Comparison of ENCODE assay signal across 11 mouse cellular contexts in genomic region chr1:193665854-193666253, GRCm38 (mm10).
DNase-seq lines count a peak whose midpoint lies in the region; ATAC-seq and TF ChIP-seq lines count a peak whose summit lies in the region.
"Had no signal": no experiment of that assay in that cellular context is flagged by ENCODE, and none has a peak within 500 bp of the region (broad histone marks: within the 10 kb centered on the region; RNA-seq: fewer than 3 reads in every experiment).

No protein-coding gene starts in this region.

- ATAC-seq in midbrain, embryonic 14.5 days (ENCODE audit: low FRiP score, low TSS enrichment) = no peak
- peak; percentile 73 for ATAC-seq in heart, postnatal 0 days (ENCODE audit: insufficient read depth, low read depth)
- ATAC-seq in megakaryocyte, adult 5-6 weeks (ENCODE audit: poor library complexity, severe bottlenecking) = 0 out of 2 replicates have a peak, but pooled peaks have one; percentile 4
- ATAC-seq in stomach, postnatal 0 days (ENCODE audit: low FRiP score, low TSS enrichment) = peak; percentile 49; the same call in 1 of the 2 replicates

- TF ChIP-seq CTCF in heart, postnatal 0 days (IDR thresholded peaks at IDR 0.05; ENCODE audit: low read depth) = no peak
- TF ChIP-seq CTCF in stomach, postnatal 0 days (IDR thresholded peaks at IDR 0.05; ENCODE audit: low read depth) = no peak
- no peak for TF ChIP-seq CTCF in layer of hippocampus, adult 2 months (conservative IDR thresholded peaks at IDR 0.05)

- H3K4me1 ChIP-seq in midbrain, embryonic 10.5 days = peaks cover 39% of the 10 kb centered on the region
- H3K4me1 ChIP-seq in midbrain, embryonic 14.5 days (ENCODE audit: control insufficient read depth, insufficient read depth, low read length) = peaks cover 14% of the 10 kb centered on the region
- peaks cover 46% of the 10 kb centered on the region for H3K4me1 ChIP-seq in heart, postnatal 0 days (ENCODE audit: control insufficient read depth, insufficient read depth)
- no peaks in the 10 kb centered on the region for H3K4me1 ChIP-seq in stomach, postnatal 0 days (replicated peaks; ENCODE audit: control insufficient read depth, insufficient read depth)
- H3K4me1 ChIP-seq: limb, embryonic 13.5 days had no signal

- H3K9ac ChIP-seq in midbrain, embryonic 14.5 days (replicated peaks; ENCODE audit: low read length) = no peak overlapping the region
- no peak overlapping the region for H3K9ac ChIP-seq in heart, postnatal 0 days (replicated peaks; ENCODE audit: low read depth, low read length)
- H3K9ac ChIP-seq in stomach, postnatal 0 days (ENCODE audit: low read length) = no peak overlapping the region
- H3K9ac ChIP-seq: limb, embryonic 13.5 days had no signal

- peak; percentile 19 for DNase-seq in midbrain, embryonic 10.5 days (ENCODE audit: low spot score)
- DNase-seq in midbrain, embryonic 14.5 days = no peak
- no peak for DNase-seq in heart, postnatal 0 days (ENCODE audit: low spot score)
- peak; percentile 20 for DNase-seq in stomach, postnatal 0 days (ENCODE audit: low spot score)
- DNase-seq in right cerebral cortex, postnatal 10 days (ENCODE audit: low spot score in 2 of 2) = no peak
- DNase-seq in MN1 (ENCODE audit: low spot score) = no peak
- DNase-seq in layer of hippocampus, adult 2 months (ENCODE audit: low spot score in 2 of 2) = no peak
- DNase-seq: right cerebral cortex, adult 18-20 months; thymus, postnatal 4 days had no signal

- H3K36me3 ChIP-seq in midbrain, embryonic 10.5 days = no peaks in the 10 kb centered on the region
- H3K36me3 ChIP-seq in midbrain, embryonic 14.5 days (ENCODE audit: control insufficient read depth, insufficient read depth, low read length) = no peaks in the 10 kb centered on the region
- H3K36me3 ChIP-seq in heart, postnatal 0 days (replicated peaks; ENCODE audit: control insufficient read depth, insufficient read depth, low read length) = no peaks in the 10 kb centered on the region
- H3K36me3 ChIP-seq in stomach, postnatal 0 days (ENCODE audit: control insufficient read depth, insufficient read depth, low read length) = no peaks in the 10 kb centered on the region
- H3K36me3 ChIP-seq: limb, embryonic 13.5 days had no signal

- H3K4me3 ChIP-seq in midbrain, embryonic 10.5 days = no peak overlapping the region
- H3K4me3 ChIP-seq in midbrain, embryonic 14.5 days (replicated peaks; ENCODE audit: low read depth, low read length) = no peak overlapping the region
- H3K4me3 ChIP-seq in heart, postnatal 0 days (ENCODE audit: low read depth, low read length) = no peak overlapping the region
- no peak overlapping the region for H3K4me3 ChIP-seq in stomach, postnatal 0 days (ENCODE audit: low read depth, low read length)
- H3K4me3 ChIP-seq in layer of hippocampus, adult 2 months = no peak overlapping the region
- H3K4me3 ChIP-seq: limb, embryonic 13.5 days had no signal

- H3K9me3 ChIP-seq in midbrain, embryonic 10.5 days (replicated peaks) = peaks cover 6% of the 10 kb centered on the region; the same call in 1 of the 2 replicates
- H3K9me3 ChIP-seq in midbrain, embryonic 14.5 days (ENCODE audit: control insufficient read depth, low read length) = no peaks in the 10 kb centered on the region
- no peaks in the 10 kb centered on the region for H3K9me3 ChIP-seq in heart, postnatal 0 days (replicated peaks; ENCODE audit: control insufficient read depth, low read length)
- H3K9me3 ChIP-seq in stomach, postnatal 0 days (ENCODE audit: control insufficient read depth, low read length) = no peaks in the 10 kb centered on the region
- H3K9me3 ChIP-seq: limb, embryonic 13.5 days had no signal

- TF ChIP-seq EP300 in heart, postnatal 0 days (IDR thresholded peaks at IDR 0.05; ENCODE audit: low read depth) = no peak
- no peak for TF ChIP-seq EP300 in stomach, postnatal 0 days (optimal IDR thresholded peaks at IDR 0.05)

- no peak overlapping the region for H3K4me2 ChIP-seq in midbrain, embryonic 14.5 days (ENCODE audit: low read length)
- H3K4me2 ChIP-seq in heart, postnatal 0 days (ENCODE audit: low read depth, low read length) = no peak overlapping the region
- H3K4me2 ChIP-seq in stomach, postnatal 0 days (replicated peaks; ENCODE audit: low read depth) = no peak overlapping the region
- H3K4me2 ChIP-seq: limb, embryonic 13.5 days had no signal

- WGBS in midbrain, embryonic 10.5 days = 63% methylated on average over 5 of the region's 5 CpGs
- WGBS in midbrain, embryonic 14.5 days = 66% methylated on average over 5 of the region's 5 CpGs
- 40% methylated on average over 5 of the region's 5 CpGs for WGBS in heart, postnatal 0 days
- WGBS in stomach, postnatal 0 days = 35% methylated on average over 5 of the region's 5 CpGs

- H3K27me3 ChIP-seq in midbrain, embryonic 10.5 days (ENCODE audit: low read depth, poor library complexity, severe bottlenecking) = peaks cover 34% of the 10 kb centered on the region
- no peaks in the 10 kb centered on the region for H3K27me3 ChIP-seq in midbrain, embryonic 14.5 days (ENCODE audit: control insufficient read depth, insufficient read depth, low read length)
- no peaks in the 10 kb centered on the region for H3K27me3 ChIP-seq in heart, postnatal 0 days (ENCODE audit: control insufficient read depth, insufficient read depth, low read length)
- no peaks in the 10 kb centered on the region for H3K27me3 ChIP-seq in stomach, postnatal 0 days (ENCODE audit: control insufficient read depth, insufficient read depth, low read length)
- H3K27me3 ChIP-seq: limb, embryonic 13.5 days had no signal

- H3K27ac ChIP-seq in midbrain, embryonic 10.5 days (replicated peaks) = no peak overlapping the region; the same call in 1 of the 2 replicates
- H3K27ac ChIP-seq in midbrain, embryonic 14.5 days (replicated peaks; ENCODE audit: low read depth, low read length) = no peak overlapping the region
- H3K27ac ChIP-seq in heart, postnatal 0 days (ENCODE audit: low read depth) = peak overlapping the region; percentile 43; the same call in 1 of the 2 replicates
- H3K27ac ChIP-seq in stomach, postnatal 0 days (replicated peaks) = no peak overlapping the region
- no peak overlapping the region for H3K27ac ChIP-seq in layer of hippocampus, adult 2 months
- H3K27ac ChIP-seq: limb, embryonic 13.5 days had no signal

Comparison
In these comparisons a context has a peak if more than half of its experiments do, and no peak if none do; other contexts are left out.
1. DNase-seq: peak in midbrain, embryonic 10.5 days (single experiment) and stomach, postnatal 0 days (single experiment); none in midbrain, embryonic 14.5 days (single experiment), heart, postnatal 0 days (single experiment), right cerebral cortex, postnatal 10 days (0 of 2), MN1 (single experiment) and layer of hippocampus, adult 2 months (0 of 2).